Mouse (Mus musculus) bone marrow, adult 2 months (tissue): Measurements from ENCODE around the gene Hnrnpdl. TPM values are rescaled to one million over a fixed set of nuclear protein-coding genes. Genes with fewer than 3 reads are reported as not detected.

ENCODE experiments used
- H3K27ac ChIP-seq: fragments of 200-500 bp; 2 replicates; pipeline ENCODE4 v1.5.1; 2012; ENCODE audit warnings: low read depth, mild to moderate bottlenecking, control low read depth, inconsistent platforms, low read length; ENCODE audit not compliant: control insufficient read depth, poor library complexity, insufficient read depth
- H3K4me1 ChIP-seq: fragments of 200-500 bp; 2 replicates; pipeline ENCODE4 v1.6.1; 2011; ENCODE audit warnings: low read length; ENCODE audit not compliant: control insufficient read depth, insufficient read depth
- H3K4me3 ChIP-seq: fragments of 200-500 bp; replicated peaks from 2 replicates; pipeline ENCODE3; 2011; ENCODE audit warnings: mild to moderate bottlenecking, low read depth, low read length, control low read depth; ENCODE audit not compliant: control insufficient read depth
- CTCF ChIP-seq: fragments of 200-500 bp; IDR thresholded peaks from 2 replicates; pipeline ENCODE4 v1.5.1; 2011; ENCODE audit warnings: low read length, control low read depth; ENCODE audit not compliant: control insufficient read depth, insufficient read depth
- POLR2A ChIP-seq: fragments of 200-500 bp; IDR thresholded peaks from 2 replicates; pipeline ENCODE4 v1.6.1; 2011; ENCODE audit warnings: low read depth, mild to moderate bottlenecking, control low read depth, low read length, borderline replicate concordance; ENCODE audit not compliant: control insufficient read depth
- WGBS: fragments of 180-500 bp; shearing (Covaris S2); methylation state at CpG from one replicate; pipeline ENCODE4 v1.1.7; 2018; 5-methylcytosine and 5-hydroxymethylcytosine counted together
- polyA plus RNA-seq: library from polyadenylated mRNA; stranded (reverse); fragments of >200 nt; gene quantifications from 2 replicates; pipeline ENCODE4 v1.2.4, GENCODE M21; 2011; ENCODE audit warnings: low replicate concordance; ENCODE audit not compliant: missing spikeins, insufficient read depth, insufficient read length

Hnrnpdl gene
- polyA plus RNA-seq, 1 experiment, result 161 TPM

GRCm38 (mm10) chr5:100055866-100056369, 16.5 kb upstream of the Hnrnpdl start:
- Histone ChIP-seq H3K4me3 (no peak overlapping the region), H3K4me1 (no peaks in the 10 kb centered on the region), H3K27ac (no peak overlapping the region)
- no peak for TF ChIP-seq CTCF
- TF ChIP-seq POLR2A, result no peak
- 67% methylated on average over 5 of the region's 5 CpGs for WGBS

GRCm38 (mm10) chr5:100054807-100055547, 15.5 kb upstream of the Hnrnpdl start:
- TF ChIP-seq CTCF (no peak), POLR2A (no peak)
- Histone ChIP-seq H3K4me3 (no peak overlapping the region), H3K27ac (no peak overlapping the region), H3K4me1 (no peaks in the 10 kb centered on the region)
- WGBS, result 56% methylated on average over 11 of the region's 11 CpGs

GRCm38 (mm10) chr5:100052728-100053127, 13.3 kb upstream of the Hnrnpdl start:
- WGBS, result 79% methylated on average over 7 of the region's 7 CpGs
- no peak overlapping the region for H3K4me3 ChIP-seq
- no peak overlapping the region for H3K27ac ChIP-seq
- H3K4me1 ChIP-seq, result no peaks in the 10 kb centered on the region; the same call in 1 of the 2 replicates
- TF ChIP-seq CTCF (no peak), POLR2A (no peak)

GRCm38 (mm10) chr5:100049904-100050303, 10.4 kb upstream of the Hnrnpdl start:
- Histone ChIP-seq H3K4me1 (no peaks in the 10 kb centered on the region; the same call in 1 of the 2 replicates), H3K27ac (no peak overlapping the region), H3K4me3 (no peak overlapping the region)
- WGBS, result 68% methylated on average over 3 of the region's 3 CpGs
- no peak for TF ChIP-seq POLR2A
- TF ChIP-seq CTCF, result no peak

GRCm38 (mm10) chr5:100047871-100048270, 8.4 kb upstream of the Hnrnpdl start:
- no peaks in the 10 kb centered on the region; the same call in 1 of the 2 replicates for H3K4me1 ChIP-seq
- H3K4me3 ChIP-seq, result no peak overlapping the region
- H3K27ac ChIP-seq, result no peak overlapping the region
- 84% methylated on average over 7 of the region's 7 CpGs for WGBS
- TF ChIP-seq CTCF (no peak), POLR2A (no peak)

- 85% methylated on average over 8 of the region's 8 CpGs for WGBS
- H3K4me3 ChIP-seq, result no peak overlapping the region
- no peaks in the 10 kb centered on the region; the same call in 1 of the 2 replicates for H3K4me1 ChIP-seq
- no peak for TF ChIP-seq CTCF
- no peak for TF ChIP-seq POLR2A
- no peak overlapping the region for H3K27ac ChIP-seq
Measured at GRCm38 (mm10) chr5:100047143-100047640, 7.7 kb upstream of the Hnrnpdl start.

- Histone ChIP-seq H3K4me3 (no peak overlapping the region), H3K27ac (no peak overlapping the region), H3K4me1 (no peaks in the 10 kb centered on the region; the same call in none of the 2 replicates)
- 80% methylated on average over 3 of the region's 3 CpGs for WGBS
- no peak for TF ChIP-seq CTCF
- TF ChIP-seq POLR2A, result no peak
Measured at GRCm38 (mm10) chr5:100046096-100046495, 6.6 kb upstream of the Hnrnpdl start.

GRCm38 (mm10) chr5:100044621-100045020, 5.2 kb upstream of the Hnrnpdl start:
- no peak overlapping the region for H3K27ac ChIP-seq
- H3K4me1 ChIP-seq, result no peaks in the 10 kb centered on the region; the same call in none of the 2 replicates
- no peak for TF ChIP-seq CTCF
- TF ChIP-seq POLR2A, result no peak
- 80% methylated on average over 5 of the region's 5 CpGs for WGBS
- no peak overlapping the region for H3K4me3 ChIP-seq

- no peaks in the 10 kb centered on the region; the same call in none of the 2 replicates for H3K4me1 ChIP-seq
- H3K4me3 ChIP-seq, result no peak overlapping the region
- TF ChIP-seq POLR2A (no peak), CTCF (no peak)
- no peak overlapping the region for H3K27ac ChIP-seq
- 80% methylated on average over 4 of the region's 4 CpGs for WGBS
Measured at GRCm38 (mm10) chr5:100044030-100044429, 4.6 kb upstream of the Hnrnpdl start.
